Mouse (Mus musculus): ENCODE measurements at regions not wholly inside any gene's neighbourhood (a gene's known extent, or its start where the extent isn't known, plus 50 kb on each side); places are given as distances from the start of the nearest gene placed in this dataset.
"Not testable (repeated sequence)": the region's sequence is repeated elsewhere in the genome, so short reads cannot be mapped to it uniquely, and the experiment has no call there.

- H3K9ac ChIP-seq (replicated peaks); H3K4me3 ChIP-seq (replicated peaks); ATAC-seq; H3K4me1 ChIP-seq (replicated peaks); H3K27me3 ChIP-seq; H3K27ac ChIP-seq; H3K36me3 ChIP-seq; H3K9me3 ChIP-seq; H3K4me2 ChIP-seq (replicated peaks): not testable (repeated sequence)
- 100% methylated on average over 1 of the region's 1 CpGs for WGBS
Measured at GRCm38 (mm10) chr14:53729149-53729548, 524.8 kb downstream of the Dad1 start.

GRCm38 (mm10) chr14:53726914-53727313 lies 527.0 kb downstream of the Dad1 start:
- not testable (repeated sequence) for H3K9ac ChIP-seq (replicated peaks); H3K27ac ChIP-seq; H3K36me3 ChIP-seq; H3K9me3 ChIP-seq; H3K4me3 ChIP-seq (replicated peaks); ATAC-seq; H3K4me1 ChIP-seq (replicated peaks); H3K27me3 ChIP-seq; H3K4me2 ChIP-seq (replicated peaks)
- WGBS: 50% methylated on average over 2 of the region's 4 CpGs

GRCm38 (mm10) chr14:53723611-53724010 lies 530.3 kb downstream of the Dad1 start:
- H3K9me3 ChIP-seq; H3K9ac ChIP-seq (replicated peaks); H3K4me3 ChIP-seq (replicated peaks); ATAC-seq; H3K27ac ChIP-seq; H3K4me1 ChIP-seq (replicated peaks); H3K4me2 ChIP-seq (replicated peaks); H3K36me3 ChIP-seq; H3K27me3 ChIP-seq: not testable (repeated sequence)

GRCm38 (mm10) chr14:53721901-53722300 lies 532.0 kb downstream of the Dad1 start:
- H3K4me2 ChIP-seq (replicated peaks); H3K27me3 ChIP-seq; H3K4me3 ChIP-seq (replicated peaks); H3K9ac ChIP-seq (replicated peaks); H3K9me3 ChIP-seq; H3K36me3 ChIP-seq; ATAC-seq; H3K27ac ChIP-seq; H3K4me1 ChIP-seq (replicated peaks): not testable (repeated sequence)
- 67% methylated on average over 2 of the region's 2 CpGs for WGBS

- H3K9ac ChIP-seq (replicated peaks); H3K4me3 ChIP-seq (replicated peaks); H3K27ac ChIP-seq; H3K27me3 ChIP-seq; H3K4me1 ChIP-seq (replicated peaks); ATAC-seq; H3K36me3 ChIP-seq; H3K4me2 ChIP-seq (replicated peaks); H3K9me3 ChIP-seq: not testable (repeated sequence)
- WGBS: 11% methylated on average over 3 of the region's 3 CpGs
Measured at GRCm38 (mm10) chr14:53709627-53710026, 544.3 kb downstream of the Dad1 start.

- ATAC-seq; H3K27ac ChIP-seq; H3K9ac ChIP-seq (replicated peaks); H3K4me3 ChIP-seq (replicated peaks); H3K27me3 ChIP-seq; H3K36me3 ChIP-seq; H3K4me2 ChIP-seq (replicated peaks); H3K4me1 ChIP-seq (replicated peaks); H3K9me3 ChIP-seq: not testable (repeated sequence)
- 85% methylated on average over 5 of the region's 5 CpGs for WGBS
Measured at GRCm38 (mm10) chr14:53704351-53704750, 549.6 kb downstream of the Dad1 start.

- H3K9ac ChIP-seq (replicated peaks); H3K27me3 ChIP-seq; H3K27ac ChIP-seq; H3K4me2 ChIP-seq (replicated peaks); H3K4me3 ChIP-seq (replicated peaks); H3K36me3 ChIP-seq; H3K9me3 ChIP-seq; H3K4me1 ChIP-seq (replicated peaks): not testable (repeated sequence)
- 0 out of 2 replicates have a peak, but pooled peaks have one; percentile 34 for ATAC-seq
- 28% methylated on average over 1 of the region's 1 CpGs for WGBS
Measured at GRCm38 (mm10) chr14:53703593-53703992, 550.3 kb downstream of the Dad1 start.

- not testable (repeated sequence) for H3K9me3 ChIP-seq; H3K4me3 ChIP-seq (replicated peaks); H3K4me1 ChIP-seq (replicated peaks); H3K27ac ChIP-seq; H3K27me3 ChIP-seq; ATAC-seq; H3K4me2 ChIP-seq (replicated peaks); H3K36me3 ChIP-seq; H3K9ac ChIP-seq (replicated peaks)
- WGBS: 85% methylated on average over 4 of the region's 4 CpGs
Measured at GRCm38 (mm10) chr14:53684100-53684499, 569.8 kb downstream of the Dad1 start.

- not testable (repeated sequence) for H3K4me2 ChIP-seq (replicated peaks); H3K36me3 ChIP-seq; H3K4me1 ChIP-seq (replicated peaks); H3K27ac ChIP-seq; H3K27me3 ChIP-seq; H3K9me3 ChIP-seq; H3K4me3 ChIP-seq (replicated peaks); H3K9ac ChIP-seq (replicated peaks); ATAC-seq
- 86% methylated on average over 9 of the region's 9 CpGs for WGBS
Measured at GRCm38 (mm10) chr14:53683361-53684015, 570.4 kb downstream of the Dad1 start.

GRCm38 (mm10) chr14:53682679-53683078 lies 571.2 kb downstream of the Dad1 start:
- H3K36me3 ChIP-seq; H3K27me3 ChIP-seq; H3K4me1 ChIP-seq (replicated peaks); H3K4me3 ChIP-seq (replicated peaks); H3K27ac ChIP-seq; H3K4me2 ChIP-seq (replicated peaks); ATAC-seq; H3K9me3 ChIP-seq; H3K9ac ChIP-seq (replicated peaks): not testable (repeated sequence)
- 93% methylated on average over 1 of the region's 1 CpGs for WGBS

- H3K4me3 ChIP-seq (replicated peaks); H3K4me1 ChIP-seq (replicated peaks); H3K9me3 ChIP-seq; H3K36me3 ChIP-seq; H3K27ac ChIP-seq; H3K9ac ChIP-seq (replicated peaks); H3K27me3 ChIP-seq; ATAC-seq; H3K4me2 ChIP-seq (replicated peaks): not testable (repeated sequence)
- 76% methylated on average over 5 of the region's 5 CpGs for WGBS
Measured at GRCm38 (mm10) chr14:53681320-53681719, 572.6 kb downstream of the Dad1 start.

GRCm38 (mm10) chr14:53665681-53666080 lies 588.2 kb downstream of the Dad1 start:
- not testable (repeated sequence) for H3K4me1 ChIP-seq (replicated peaks); H3K9ac ChIP-seq (replicated peaks); H3K27ac ChIP-seq; H3K4me2 ChIP-seq (replicated peaks); H3K36me3 ChIP-seq; H3K4me3 ChIP-seq (replicated peaks); ATAC-seq; H3K9me3 ChIP-seq; H3K27me3 ChIP-seq
- WGBS: 25% methylated on average over 2 of the region's 2 CpGs

- not testable (repeated sequence) for H3K9ac ChIP-seq (replicated peaks); ATAC-seq; H3K36me3 ChIP-seq; H3K9me3 ChIP-seq; H3K4me2 ChIP-seq (replicated peaks); H3K4me1 ChIP-seq (replicated peaks); H3K27me3 ChIP-seq; H3K4me3 ChIP-seq (replicated peaks); H3K27ac ChIP-seq
- WGBS: 84% methylated on average over 9 of the region's 9 CpGs
Measured at GRCm38 (mm10) chr14:53662700-53663355, 591.1 kb downstream of the Dad1 start.

Data from midbrain, embryonic 13.5 days (tissue).